Mouse (Mus musculus): ENCODE results near the gene Slc25a39.

- TF ChIP-seq POLR2A (IDR thresholded peaks at IDR 0.05; ENCODE audit: low read depth, low read length) (no peak), CTCF (conservative IDR thresholded peaks at IDR 0.05; ENCODE audit: insufficient read depth, insufficient read length, low read depth, low read length) (no peak)
These were observed 31.6 kb upstream of the Slc25a39 start for GRCm38 (mm10) chr11:102439093-102440082.

Measured in kidney, adult 2 months (tissue).